Mouse (Mus musculus) urinary bladder, postnatal 14 days (tissue): ENCODE measurements at regions not wholly inside any gene's neighbourhood (a gene's known extent, or its start where the extent isn't known, plus 50 kb on each side); places are given as distances from the start of the nearest gene placed in this dataset.

Experiments used
- DNase-seq: peaks from one replicate; pipeline ENCODE4 v3.0.0; 2021; ENCODE audit warnings: low spot score

DNA sequence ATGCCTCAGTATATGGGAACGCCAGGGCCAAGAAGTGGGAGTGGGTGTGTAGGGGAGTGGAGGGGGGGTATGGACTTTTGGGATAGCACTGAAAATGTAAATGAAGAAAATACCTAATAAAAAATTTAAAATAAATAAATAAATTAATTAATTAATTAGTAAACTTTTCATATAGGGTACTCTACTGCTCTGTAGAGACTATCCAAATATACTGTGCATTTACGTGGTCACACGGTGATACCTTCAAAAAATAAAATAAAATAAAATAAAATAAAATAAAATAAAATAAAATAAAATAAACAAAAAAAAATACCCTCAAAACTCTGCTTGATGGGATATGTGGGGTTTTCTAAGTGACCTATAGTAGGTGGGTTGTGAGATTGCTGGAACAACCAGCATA lies 479.2 kb upstream of the Atp2b1 start:
- no peak for DNase-seq

DNA sequence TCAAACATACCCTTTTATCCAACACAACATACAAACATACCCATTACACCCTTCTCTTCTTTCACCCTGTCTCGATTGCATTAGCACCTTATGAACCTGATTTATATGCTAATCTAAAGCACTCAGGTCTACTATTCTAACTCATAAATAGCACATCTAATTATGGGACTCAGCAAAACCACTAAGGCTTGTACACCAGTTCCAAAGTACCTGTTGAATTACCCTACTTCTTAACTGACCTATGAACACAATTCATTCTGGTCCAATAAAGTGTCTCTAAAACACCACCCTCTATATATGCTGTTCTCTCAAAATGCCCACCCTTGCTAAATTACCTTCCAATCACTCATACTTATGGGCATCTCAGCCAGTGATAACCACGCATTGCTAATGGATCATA lies 452.7 kb upstream of the Atp2b1 start:
- no peak for DNase-seq

- no peak for DNase-seq
Measured at GRCm38 (mm10) chr10:98474581-98474980, 439.6 kb upstream of the Atp2b1 start.

GRCm38 (mm10) chr10:98485751-98486681 lies 428.2 kb upstream of the Atp2b1 start:
- DNase-seq: peak; percentile 48

GRCm38 (mm10) chr10:98494354-98494753 lies 419.9 kb upstream of the Atp2b1 start:
- DNase-seq: peak; percentile 62

DNA sequence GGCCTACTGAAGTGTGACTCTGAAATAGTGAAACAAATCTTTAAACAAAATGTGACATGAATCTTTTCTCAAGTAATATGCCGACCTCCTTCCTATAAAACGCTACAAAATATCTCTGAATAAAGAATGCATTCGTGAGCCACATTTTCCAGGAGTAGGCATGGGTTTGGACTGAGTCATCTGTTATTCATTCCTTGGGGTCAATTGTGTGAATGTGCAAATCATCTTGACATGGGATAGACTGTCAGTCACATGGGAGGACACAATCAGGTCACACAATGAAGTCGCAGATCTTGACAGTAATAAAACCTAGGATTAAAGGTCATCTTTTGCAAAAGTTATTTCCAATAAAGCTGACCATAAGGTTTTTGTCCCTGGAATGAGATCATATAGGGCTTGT lies 418.0 kb upstream of the Atp2b1 start:
- no peak for DNase-seq

DNA sequence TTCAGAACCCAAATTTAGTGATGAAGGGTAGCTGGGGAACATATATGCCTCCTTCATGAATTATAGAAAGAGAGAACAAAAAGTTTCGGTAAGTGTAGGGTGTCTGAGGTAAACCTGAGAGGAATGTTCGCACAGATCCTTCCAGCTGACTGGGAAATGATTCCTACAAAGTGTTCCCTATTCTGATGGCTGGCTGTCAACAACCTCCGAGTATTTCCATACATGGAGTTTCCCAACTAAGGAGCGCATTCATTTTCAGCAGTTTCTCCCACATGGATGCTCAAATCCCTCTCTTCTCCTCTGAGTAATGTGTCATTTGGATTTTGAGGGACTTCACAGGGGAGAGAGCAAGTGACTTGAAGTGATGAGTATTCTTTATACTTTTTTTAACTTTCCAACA lies 413.9 kb upstream of the Atp2b1 start:
- DNase-seq: no peak

- DNase-seq: no peak
Measured at GRCm38 (mm10) chr10:98501566-98501965, 412.6 kb upstream of the Atp2b1 start.

DNA sequence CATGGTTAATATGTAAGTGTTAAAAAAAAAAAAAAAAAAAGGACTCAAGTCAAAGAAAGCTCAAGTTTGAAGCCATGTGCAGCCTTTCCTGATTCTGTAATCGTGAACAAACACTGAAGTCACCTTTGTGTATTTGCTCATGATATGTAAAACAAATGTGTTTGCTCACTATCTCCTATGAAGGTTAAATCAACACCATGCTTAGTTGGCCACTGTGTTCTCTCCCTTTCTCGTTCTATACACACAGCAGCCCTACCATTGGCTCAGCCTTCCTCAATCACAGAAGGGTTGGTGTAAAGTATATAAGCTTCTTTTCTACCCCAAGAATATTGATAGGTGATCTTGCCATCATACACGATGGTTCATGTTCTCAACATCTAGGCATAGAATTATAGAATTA lies 409.7 kb upstream of the Atp2b1 start:
- no peak for DNase-seq

DNA sequence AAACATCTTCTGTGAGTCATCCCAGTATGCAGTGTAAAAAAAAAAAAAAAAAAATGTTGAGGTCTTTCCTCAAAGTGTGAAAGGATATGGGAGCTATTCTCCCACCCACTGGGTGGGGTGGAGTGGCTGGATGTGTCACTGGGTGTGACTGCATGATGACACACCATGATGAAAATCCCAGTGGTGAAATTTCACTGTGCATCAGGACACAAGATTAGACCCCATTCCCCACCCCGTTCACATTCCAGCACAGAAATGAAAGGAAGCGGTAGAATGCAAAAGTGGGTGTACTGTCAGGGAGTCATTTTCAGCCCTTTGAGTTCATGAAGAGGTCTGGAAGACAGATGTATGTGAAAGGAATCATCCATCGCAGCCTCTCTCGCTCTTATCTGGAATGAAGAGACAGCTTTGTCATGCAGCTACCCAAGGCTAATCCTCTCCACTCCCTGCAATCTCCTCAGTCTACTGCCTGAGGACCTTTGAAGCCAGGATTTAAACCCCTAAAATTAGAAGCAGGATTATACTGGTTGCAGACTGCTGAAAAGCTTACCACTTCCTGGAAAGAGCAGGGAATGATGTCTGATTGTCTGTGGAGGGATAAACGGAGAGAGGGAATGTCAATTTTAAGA lies 405.6 kb upstream of the Atp2b1 start:
- DNase-seq: peak; percentile 22

DNA sequence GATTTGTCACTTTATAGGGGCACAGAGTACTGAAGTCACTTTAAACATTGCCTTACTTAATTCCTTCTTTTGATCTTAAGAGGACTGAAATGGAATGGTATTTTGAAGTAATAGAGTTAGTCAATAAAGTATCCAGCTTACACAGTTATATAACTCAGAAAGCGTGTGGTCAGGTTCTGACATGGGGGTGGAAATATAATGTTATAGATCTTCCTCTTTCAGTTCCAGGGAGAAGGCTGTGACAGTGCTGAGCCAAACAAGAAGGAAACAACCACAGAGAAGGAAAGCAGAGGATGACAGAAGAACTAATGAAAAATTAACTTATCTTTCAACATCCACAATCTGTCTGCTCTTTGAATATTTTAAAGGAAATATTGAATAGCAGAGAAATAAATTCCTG lies 399.4 kb upstream of the Atp2b1 start:
- no peak for DNase-seq

DNA sequence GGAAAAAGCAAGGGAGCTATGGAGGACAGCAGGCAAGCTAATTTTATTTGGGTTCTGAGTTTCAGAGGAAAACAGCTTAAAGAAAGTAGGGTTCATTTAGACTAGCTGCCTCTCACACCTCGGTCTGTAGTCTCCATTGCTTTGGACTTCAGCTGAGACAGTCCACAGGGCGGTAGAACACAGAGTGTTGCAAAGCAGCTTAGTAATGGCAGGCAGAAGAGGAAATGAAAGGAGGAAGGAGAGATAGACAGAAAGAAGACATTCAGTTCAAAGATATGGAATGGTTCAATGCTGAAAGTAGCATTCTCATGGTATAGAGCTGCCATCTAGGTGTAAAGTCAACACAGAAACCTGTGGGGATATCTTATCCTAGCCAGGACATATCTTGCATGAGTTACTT lies 396.6 kb upstream of the Atp2b1 start:
- DNase-seq: no peak

- no peak for DNase-seq
Measured at GRCm38 (mm10) chr10:98529565-98529964, 384.6 kb upstream of the Atp2b1 start.

DNA sequence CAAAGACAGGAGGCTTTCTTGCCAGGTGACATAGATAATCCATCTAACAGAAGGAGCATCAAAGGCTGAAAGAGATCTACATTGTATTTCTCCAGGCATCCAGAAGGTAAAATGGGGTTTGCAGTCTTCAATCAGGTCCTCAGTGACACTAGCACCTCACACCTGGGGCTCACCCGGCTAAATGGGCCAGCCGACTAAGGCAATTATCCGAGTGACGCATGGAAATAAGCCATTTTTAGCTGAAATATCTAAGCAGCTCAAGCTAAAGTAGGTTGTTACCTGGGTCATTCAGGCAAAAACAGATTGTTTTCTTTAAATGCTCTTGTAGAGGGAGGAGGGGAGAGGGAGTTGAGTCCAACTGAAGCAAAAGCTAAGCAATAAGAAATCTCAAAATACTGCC lies 382.8 kb upstream of the Atp2b1 start:
- DNase-seq: no peak

GRCm38 (mm10) chr10:98538706-98539105 lies 375.5 kb upstream of the Atp2b1 start:
- DNase-seq: no peak

- DNase-seq: no peak
Measured at GRCm38 (mm10) chr10:98541062-98541461, 373.1 kb upstream of the Atp2b1 start.

GRCm38 (mm10) chr10:98542072-98542471 lies 372.1 kb upstream of the Atp2b1 start:
- no peak for DNase-seq

- DNase-seq: no peak
Measured at GRCm38 (mm10) chr10:98543253-98543997, 370.8 kb upstream of the Atp2b1 start.

- DNase-seq: no peak
Measured at GRCm38 (mm10) chr10:98543998-98544349, 370.2 kb upstream of the Atp2b1 start.

- no peak for DNase-seq
Measured at GRCm38 (mm10) chr10:98554575-98554974, 359.6 kb upstream of the Atp2b1 start.

- DNase-seq: no peak
Measured at GRCm38 (mm10) chr10:98557470-98558060, 356.6 kb upstream of the Atp2b1 start.

GRCm38 (mm10) chr10:98558560-98558959 lies 355.6 kb upstream of the Atp2b1 start:
- DNase-seq: no peak
